Mouse (Mus musculus): Measurements from ENCODE around the gene Dguok.
A peak's percentile ranks its signal among the peaks of the same experiment; 100 is the strongest.

DNA sequence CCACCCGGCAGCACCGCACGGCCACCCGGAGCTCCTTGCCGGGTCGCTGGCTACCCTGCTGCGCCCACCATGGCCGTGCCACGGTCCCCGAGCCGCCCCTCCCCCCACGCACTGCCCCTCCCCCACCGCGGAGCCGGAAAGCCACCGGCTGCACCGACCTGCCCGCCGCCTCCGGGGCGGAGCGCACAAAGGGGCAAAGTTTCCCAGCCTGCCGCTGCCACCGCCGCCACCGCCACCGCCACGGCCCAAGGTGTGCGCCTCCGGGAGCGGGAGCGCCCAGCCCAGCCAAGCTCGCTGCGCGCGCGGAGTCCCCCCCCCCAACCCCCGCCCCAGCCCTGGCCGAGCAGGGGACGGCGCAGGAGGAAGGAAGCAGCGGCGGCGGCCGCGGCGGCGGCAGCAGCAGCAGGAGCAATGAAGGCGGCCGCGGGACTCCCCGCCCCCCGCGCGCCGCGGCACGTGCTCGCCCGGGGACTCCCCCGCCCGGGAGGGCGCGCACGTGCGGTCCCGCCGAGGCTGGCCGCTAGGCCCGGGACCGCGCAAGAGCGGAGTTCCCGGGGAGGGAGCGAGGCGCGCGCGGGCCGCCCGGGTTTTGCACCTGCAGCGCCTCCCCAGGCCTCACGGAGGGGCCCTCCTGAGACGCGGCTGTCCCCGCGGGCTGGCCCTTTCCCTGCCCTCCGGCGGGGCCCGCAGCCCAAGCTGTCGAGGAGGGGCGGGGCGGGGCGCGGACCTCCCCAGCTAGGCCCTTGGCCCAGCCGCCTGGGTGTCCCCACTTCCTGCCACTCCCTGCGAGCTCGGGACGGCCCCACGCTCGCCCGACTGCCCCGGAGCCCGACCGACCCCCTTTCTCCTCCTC, 50.4 kb downstream of the Dguok start:
- TF ChIP-seq POLR2A (IDR thresholded peaks at IDR 0.05; ENCODE audit: borderline replicate concordance, extremely low read depth, insufficient read depth, insufficient read length, poor library complexity, severe bottlenecking) = peak; percentile 57
- no peak for TF ChIP-seq CTCF (IDR thresholded peaks at IDR 0.05; ENCODE audit: borderline replicate concordance, extremely low read depth, insufficient read depth, insufficient read length)
